Mouse (Mus musculus): ENCODE results near the gene Mybpc3.

DNA sequence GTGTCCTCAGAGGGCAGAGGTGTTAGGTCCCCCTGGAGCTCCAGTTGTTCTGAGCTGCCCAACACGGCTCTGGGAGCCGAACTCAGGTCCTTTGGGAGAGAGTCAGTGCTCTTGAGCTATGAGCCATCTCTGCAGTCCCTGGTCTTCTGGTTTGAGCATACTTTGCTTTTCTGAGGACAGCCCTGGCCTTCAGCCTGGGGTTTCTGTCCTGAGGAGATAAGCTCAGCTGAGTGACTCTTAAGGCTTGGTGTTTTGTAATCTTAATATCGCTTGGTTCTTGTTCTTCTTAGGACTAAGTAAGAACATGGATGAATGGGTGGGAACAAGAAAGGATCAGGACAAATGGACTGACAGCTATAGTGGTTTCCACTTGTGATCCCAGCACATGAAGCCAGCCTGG, 9.8 kb upstream of the Mybpc3 start:
- TF ChIP-seq POLR2A (IDR thresholded peaks at IDR 0.05; ENCODE audit: insufficient read depth, low read depth, low read length), result no peak
- TF ChIP-seq CTCF (IDR thresholded peaks at IDR 0.05; ENCODE audit: insufficient read depth, low read depth, low read length), result no peak
